Mouse (Mus musculus) E14TG2a.4 (cell line): ENCODE measurements around the gene Col4a3bp.

Source experiments
- CTCF ChIP-seq: conservative IDR thresholded peaks from 2 replicates; pipeline ENCODE4 v1.5.1; 2014; ENCODE audit warnings: low read length
- NANOG ChIP-seq: IDR thresholded peaks from 2 replicates; pipeline ENCODE4 v1.6.1; 2014; ENCODE audit warnings: borderline replicate concordance, low read length, mixed read lengths
- POU5F1 ChIP-seq: IDR thresholded peaks from 2 replicates; pipeline ENCODE4 v1.6.1; 2014; ENCODE audit warnings: low read length, borderline replicate concordance

GRCm38 (mm10) chr13:96530064-96530463, 12.4 kb upstream of the Col4a3bp start:
- TF ChIP-seq CTCF (no peak), NANOG (no peak), POU5F1 (no peak)
